Mouse (Mus musculus) brain, embryonic 14.5 days (tissue): ENCODE data around the gene Wfdc11.

Experiments
- CTCF ChIP-seq: fragments of 200-500 bp; IDR thresholded peaks from 2 replicates; pipeline ENCODE4 v1.5.1; 2012; ENCODE audit warnings: inconsistent platforms, mild to moderate bottlenecking, moderate library complexity, borderline replicate concordance; ENCODE audit not compliant: insufficient read depth, insufficient read length; ENCODE audit errors: extremely low read depth
- POLR2A ChIP-seq: fragments of 200-500 bp; IDR thresholded peaks from 2 replicates; pipeline ENCODE4 v1.6.1; 2012; ENCODE audit warnings: mild to moderate bottlenecking, inconsistent platforms, borderline replicate concordance; ENCODE audit not compliant: poor library complexity, insufficient read depth, insufficient read length, severe bottlenecking; ENCODE audit errors: extremely low read depth

- TF ChIP-seq POLR2A, result no peak
- TF ChIP-seq CTCF, result no peak
These were observed 41.1 kb upstream of the Wfdc11 start, which contains the start of gene Spint5 for GRCm38 (mm10) chr2:164715005-164715404.
